Mouse (Mus musculus): ENCODE data around the gene Pctp.
A peak's percentile ranks its signal among the peaks of the same experiment; 100 is the strongest.

Pctp gene

DNA sequence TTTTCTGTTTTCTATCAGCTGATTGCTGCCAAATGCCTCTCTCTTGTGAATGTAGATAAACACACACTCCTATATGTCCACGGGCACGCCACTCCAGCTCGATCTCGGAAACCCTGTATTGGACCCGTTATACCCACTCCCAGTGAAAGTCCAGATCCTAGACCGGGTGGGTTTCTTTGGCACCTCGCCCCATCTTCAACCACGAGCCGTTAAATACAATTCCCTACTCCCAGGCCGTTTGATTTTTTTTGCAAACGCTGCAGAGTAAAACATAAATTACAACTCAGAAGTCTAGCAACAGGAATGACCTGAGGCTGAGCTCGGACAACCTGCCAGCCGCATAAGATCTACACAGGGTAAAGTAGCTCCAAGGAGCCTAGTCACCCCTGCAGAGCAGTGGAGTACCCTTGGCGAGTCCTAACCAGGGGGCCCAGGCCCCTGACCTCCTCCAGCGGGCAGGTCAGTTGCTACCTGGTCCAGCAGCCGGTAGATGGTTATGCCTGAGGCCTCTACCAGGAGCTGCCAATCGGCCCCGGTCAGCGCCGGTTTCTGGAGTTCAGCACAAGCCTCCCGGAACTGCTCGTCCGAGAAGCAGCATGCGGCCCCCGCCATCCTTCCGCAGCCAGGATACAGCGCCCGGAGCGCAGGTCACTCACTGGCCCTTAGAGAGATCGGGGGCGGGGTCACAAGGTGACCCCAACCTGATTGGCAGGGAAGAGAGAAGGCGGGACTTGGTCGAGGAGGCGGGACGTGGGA, at the start of gene Pctp:
Pctp (minus strand) TSS at position 664 of the 756 bp plus-strand sequence.
- peak; percentile 93 to 94 for DNase-seq

DNA sequence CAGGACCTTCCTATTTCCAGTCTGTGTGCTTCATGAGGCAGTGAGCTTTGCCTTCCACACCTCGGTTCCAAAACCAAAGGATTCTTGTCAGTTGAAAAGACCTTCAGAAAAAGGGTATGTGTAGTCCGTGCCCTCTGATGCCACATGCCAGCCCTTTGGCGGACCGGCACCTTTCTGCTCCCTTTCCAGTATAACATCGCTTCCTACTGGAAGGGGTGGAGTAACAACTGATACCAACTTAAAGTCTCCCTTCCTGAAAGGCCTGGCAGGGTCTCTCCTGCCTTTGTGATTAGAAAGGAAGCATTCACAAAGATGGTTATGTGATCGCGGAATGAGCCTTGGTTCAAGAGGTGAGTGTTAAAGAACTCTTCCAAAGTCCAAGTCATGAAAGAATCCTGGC, 47.3 kb upstream of the Pctp start:
- no peak for DNase-seq

DNA sequence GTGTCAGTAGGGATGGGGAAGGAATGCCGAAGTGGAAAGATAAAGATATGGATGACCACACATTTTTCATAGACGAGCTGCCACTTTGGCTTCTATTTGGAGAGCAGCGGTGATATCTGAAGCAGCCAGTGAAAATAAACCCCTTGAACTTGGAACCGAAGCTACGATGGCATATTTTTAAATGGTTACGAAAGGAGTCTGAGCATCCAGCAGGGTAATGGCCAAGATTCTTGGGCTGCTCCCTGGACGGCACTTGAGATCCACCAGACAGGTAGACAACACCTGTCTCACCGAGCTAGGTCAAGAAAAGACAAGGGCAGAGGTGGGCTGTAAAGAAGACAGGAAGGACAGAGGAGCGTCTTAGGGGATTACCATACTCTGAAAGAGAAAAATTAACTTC, 44.6 kb upstream of the Pctp start:
- DNase-seq = no peak

DNA sequence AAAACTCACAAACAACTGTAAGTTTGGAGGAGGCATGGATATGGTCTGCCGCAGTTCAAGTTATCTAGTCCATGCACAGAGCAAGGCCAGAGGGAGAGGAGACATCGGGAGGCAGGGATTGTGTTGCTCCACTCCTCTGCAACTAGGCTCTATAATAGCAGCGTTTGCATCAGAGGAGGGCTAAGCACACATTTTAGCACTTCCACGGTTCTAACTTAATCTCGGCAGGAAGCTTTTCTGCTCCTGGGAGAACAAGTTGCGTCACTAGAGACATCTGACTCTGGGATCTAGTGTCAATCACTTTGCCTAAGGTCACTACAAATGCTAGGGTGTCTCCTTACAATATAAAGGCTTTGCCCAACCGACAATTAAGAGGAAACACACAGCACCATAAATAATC, 43.5 kb upstream of the Pctp start:
- no peak for DNase-seq

DNA sequence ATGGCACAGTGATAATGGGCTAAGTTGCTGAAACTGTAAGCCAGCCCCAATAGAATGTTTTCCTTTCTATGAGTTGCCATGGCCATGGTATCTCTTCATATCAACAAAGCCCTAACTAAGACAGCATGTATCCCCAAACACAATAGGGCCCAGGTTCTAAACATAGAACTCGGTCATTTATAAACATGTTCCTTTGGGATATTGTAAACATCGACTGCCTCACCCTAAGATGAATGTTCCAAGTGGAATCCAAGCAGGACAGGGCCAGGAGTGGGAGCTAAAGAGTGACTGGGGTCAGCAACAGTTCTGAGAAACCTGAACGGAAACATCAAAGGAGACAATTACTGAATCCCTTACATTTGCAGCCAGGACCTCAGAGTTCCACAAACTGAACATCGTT, 41.8 kb upstream of the Pctp start:
- no peak for DNase-seq

DNA sequence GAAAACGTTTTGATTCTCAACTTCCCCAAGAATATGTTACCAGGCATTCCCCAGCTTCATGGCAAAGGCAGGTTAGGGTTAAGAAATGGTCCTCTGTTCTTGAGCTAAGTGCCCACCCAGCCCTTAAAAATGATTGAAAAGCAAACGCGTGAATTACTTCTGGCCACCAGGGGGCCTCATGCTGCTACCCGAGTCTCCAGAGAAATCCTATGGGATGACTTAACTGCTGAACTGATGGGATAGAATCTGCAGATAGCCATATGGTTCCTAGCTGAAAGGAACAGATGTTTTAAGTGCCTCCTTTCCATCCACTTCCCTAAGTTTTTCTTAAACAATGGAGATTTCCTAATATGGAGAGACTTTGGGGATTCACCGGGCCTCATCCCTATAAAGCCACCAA, 35.3 kb upstream of the Pctp start:
- peak in 1 of 2 experiments; percentile 36 for DNase-seq

DNA sequence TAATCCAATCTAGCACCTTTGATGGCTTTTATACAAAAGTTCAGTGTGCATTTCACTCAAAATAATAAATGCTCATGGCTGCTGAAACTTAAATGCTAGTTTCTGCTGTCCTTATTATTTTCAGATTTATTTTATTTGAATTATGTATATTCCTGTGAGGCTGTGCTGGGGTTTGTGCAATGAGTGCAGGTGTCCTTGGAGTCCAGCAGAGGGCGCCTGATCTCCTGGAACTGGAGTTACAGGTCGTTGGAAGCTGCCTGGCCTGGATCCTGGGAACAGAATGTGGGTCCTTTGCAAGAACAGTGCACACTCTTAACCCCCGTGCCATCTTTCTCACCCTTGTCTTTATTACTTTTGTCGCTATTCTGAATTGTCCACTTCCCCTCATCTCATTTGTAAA, 33.7 kb upstream of the Pctp start:
- no peak for DNase-seq

DNA sequence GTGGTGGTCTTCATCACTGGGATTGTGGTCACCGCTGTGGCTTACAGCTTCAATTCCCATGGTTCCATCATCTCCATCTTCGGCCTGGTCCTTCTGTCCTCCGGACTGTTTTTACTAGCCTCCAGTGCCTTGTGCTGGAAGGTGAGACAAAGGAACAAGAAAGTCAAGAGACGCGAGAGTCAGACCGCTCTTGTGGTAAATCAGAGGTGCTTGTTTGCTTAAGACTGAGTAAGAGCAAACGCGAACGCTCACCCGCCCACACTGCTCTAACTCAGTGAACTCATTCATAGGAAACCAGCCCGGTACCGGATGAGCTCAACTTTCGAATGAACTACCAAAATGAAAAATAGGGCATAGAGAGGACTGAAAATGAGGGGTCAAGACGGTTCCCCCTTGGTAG, 32.8 kb upstream of the Pctp start:
- DNase-seq = no peak

DNA sequence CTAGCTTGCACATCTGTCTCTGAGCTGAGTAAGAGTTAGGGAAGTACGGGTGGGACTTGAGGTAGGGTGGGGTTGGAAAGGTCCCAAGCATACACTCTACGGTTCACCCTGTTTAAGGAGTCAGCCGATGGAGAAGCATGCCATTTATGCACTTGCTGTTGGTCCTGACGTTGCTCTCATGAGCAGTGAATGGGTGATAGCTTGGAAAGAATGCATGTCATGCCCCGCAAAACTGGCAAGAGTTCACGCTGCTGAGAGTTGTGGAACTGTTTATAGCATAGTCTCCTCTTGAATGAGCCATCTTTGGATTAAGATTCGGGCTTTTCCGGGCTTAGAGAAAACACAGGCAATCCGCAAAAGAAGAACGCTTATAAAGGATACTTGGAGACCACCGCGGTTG, 32.0 kb upstream of the Pctp start:
- DNase-seq = no peak

DNA sequence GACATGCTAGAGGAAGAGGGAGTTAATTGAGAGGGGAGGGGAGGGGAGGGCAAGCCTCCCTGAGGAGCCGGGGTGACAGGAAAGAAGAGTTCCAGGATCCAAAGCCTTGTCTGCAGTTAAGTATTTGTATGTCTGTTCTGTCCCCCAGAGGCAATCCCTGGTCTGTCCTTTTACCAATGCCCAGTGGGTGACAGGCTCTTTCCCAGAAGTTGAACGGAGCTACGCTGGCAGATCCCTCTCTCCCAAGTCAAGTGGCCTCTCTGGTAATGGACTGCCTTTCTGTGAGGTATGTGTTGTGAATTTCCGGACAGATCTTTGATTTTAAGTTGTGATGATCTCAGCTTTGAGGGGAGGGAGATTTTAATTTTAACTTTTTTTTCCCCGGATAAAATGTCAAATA, 30.7 kb upstream of the Pctp start:
- no peak for DNase-seq

DNA sequence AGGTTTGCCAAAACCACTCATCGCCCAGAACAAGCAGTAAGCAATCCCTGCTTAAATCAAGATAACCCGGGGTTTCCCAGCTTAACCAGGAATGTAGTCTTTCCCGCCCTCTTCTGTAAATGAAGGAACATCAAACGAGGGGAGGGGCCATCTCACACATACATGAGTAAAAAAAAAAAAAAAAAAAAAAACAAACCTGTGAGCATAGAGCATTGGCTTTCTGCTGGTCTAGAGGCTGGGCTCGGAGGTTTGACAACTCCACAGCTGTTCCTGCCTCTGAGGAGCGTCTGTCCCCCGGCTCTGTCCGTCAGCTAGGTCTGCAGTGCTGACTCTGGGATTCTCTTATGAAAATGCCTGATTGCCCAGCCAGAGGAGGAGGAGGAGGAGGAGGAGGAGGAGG, 30.1 kb upstream of the Pctp start:
- DNase-seq = no peak

DNA sequence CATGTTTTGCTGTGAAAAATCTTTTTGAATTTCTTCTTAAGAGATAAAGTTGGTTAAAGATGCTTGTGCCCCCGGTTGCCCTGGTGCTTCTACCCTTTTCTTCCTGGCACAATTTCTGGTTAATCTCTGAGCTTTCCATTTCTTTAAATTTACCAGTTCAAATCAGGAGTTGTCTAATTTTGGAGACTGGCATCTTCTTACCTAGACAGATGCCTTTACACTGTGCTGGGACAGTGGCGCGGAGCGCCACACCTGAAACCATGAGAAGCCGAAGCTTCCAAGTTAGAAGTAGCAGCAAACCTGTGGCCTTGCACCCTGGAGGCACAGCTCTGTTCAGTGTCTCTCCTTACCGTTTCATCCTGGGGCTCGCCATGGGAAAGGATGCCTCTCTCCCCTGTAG, 28.4 kb upstream of the Pctp start:
- DNase-seq = no peak

DNA sequence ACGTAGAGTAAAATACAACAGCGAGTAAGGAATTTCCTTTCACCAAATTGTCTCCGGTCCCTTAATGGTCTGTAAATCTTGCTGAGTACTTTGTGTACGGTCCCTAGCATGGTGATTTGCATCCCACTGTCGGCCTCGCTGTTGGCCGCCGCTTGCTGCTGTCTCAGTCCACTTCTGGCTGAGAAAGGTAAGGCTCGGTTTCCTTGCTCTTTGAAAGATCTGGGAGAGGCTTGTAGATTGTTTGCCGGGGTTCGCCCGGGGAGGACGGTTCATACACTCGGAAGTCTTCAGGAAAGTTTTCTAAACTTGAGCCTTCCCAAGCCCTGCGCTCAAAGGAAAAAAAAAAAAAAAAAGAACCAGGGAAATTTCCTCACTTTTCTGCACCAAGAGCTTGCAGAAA, 27.9 kb upstream of the Pctp start:
- peak; percentile 44 to 47 for DNase-seq

DNA sequence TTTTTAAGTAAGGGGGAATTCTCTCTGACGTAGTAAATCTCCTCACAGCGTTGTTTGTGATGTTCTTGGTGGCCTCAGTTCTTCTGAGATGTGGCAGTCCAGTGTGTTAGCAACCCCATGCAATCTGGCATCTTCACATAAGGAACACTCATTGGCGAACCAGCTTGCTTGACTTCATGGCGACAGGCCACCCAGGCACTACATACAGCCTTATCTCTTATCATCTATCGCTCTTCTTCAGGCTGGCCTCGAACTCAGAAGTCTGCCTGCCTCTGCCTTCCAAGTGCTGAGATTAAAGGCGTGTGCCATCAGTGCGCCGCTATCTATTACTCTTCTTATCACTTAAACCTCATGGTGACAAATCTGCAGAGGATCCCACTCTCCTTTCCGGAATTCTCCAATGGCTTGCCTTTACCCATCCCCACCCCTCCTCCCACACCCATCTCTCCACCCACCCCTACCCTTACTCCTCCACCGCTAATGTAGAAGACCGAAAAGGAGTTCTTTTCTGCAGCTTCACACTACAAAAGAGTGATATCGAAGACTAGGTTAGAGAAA, 27.2 kb upstream of the Pctp start, which contains the start of gene Tmem100:
Tmem100 (plus strand) TSS at position 508 of the 558 bp plus-strand sequence.
- DNase-seq = no peak

DNA sequence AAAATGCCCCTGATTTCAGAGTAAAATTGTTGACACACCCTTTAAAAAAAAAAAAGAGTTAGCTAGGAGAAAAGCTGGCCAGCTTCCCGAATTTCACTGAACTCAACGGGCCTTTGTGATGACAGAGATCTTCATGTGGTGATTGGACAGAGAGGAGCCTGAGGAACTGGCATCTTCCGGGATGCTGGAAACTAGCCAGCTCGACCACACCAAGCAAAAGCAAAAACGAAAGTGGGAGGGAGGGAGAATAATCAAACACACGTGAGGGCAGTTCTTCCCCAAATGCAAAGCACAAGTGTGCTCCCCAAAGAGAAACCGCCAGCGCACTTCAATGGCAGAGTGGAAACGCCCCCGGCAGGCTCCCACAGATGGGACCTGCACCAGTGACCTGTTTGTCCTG, 26.7 kb upstream of the Pctp start:
- peak; percentile 49 to 51 for DNase-seq

DNA sequence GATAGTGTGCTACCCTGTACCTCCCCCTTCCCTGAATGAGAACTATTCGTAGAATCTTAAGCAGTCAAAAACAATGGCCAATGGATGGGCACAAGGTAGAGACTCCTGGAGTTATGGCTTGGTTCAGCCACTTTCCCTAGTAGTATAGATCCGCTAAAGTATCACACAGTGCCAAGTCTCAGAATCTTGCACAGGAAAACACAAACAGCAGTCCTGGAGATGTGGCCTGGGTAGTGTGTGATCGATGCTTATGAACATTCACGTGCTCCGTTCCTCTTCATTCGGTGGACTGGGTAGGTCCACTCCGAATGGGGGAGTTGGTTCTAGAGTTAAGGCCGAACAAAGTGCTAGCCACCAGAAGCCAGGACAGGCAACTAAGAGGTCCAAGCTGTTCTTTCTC, 26.1 kb upstream of the Pctp start:
- no peak for DNase-seq

DNA sequence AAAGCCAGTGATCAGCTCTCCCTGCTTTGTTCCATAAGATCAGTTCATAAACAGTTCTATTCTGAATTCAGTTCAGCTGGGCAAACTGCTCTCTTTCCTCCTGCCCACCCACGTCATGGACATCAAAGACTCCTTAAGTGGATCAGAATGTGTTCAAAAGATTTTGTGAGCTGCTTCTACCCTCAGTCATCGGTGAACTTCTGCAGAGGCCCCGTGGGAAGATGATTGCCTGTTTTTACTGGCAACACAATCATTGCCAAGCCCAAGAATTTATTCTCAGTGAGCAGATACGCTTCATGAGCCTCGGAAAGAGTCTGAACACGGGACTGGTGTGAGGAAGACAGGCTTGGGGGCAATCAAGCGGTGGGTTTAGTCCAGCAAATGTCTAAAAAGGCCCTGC, 24.5 kb upstream of the Pctp start:
- DNase-seq = no peak

DNA sequence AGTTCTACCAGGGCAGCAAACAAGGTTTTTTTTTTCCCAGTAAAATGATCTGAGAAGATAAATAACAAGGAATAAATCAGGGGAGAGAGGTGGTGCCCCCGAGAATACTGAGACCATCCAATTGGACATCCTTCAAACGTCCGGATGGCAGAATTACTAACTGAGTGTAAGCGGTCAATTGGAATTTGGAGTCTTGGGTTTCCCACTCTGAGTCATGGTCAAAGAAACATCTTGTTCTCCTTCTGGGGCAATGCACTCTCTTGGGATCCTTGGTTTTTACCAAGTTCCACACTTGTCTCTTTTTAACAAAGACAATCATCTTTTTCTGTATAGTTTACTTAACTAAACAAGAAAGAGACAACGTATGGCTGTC, 24.1 kb upstream of the Pctp start:
- no peak for DNase-seq

DNA sequence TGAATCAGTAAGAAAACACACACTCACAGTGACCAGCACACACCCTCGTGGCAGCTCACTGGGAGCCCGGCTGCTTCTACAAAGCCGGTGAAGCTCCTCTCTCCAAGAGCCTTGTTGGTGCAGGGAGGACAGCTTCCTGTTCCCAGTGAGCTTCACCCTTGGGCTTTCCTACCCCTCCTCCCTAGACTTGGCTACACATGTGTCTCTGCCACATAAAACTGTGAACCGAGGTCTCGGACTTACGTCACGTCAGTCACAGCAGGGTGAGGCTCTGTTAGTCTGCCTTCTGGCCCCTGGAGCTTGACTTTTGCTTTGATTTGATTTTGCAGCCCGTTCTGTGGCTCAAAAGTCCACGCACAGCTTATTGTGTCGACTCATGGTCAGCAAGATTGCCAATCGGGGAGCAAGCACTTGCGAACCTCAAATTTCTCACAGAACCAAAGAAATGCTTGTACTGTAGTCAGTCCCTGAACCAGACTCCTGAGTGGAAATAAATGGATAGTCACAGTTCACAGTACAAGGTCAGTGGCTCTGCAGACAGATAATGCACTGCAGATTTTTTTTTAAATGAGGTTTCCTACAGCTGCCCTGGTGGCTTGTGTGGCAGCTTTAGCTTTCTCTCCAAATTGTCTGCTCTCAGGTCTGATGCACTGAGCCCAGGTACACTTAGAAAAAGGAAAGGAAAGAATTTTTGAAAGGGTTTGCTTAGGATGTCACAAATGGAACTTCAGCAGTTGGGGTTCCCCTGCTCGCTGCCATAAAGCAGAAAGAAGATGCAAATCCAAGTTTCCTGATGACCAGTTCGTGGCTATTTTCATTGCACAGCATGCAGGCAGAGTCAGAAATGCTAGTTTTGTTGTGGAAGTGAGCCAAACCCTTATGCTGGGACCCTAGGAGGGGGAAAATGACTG, 23.5 kb upstream of the Pctp start:
- no peak for DNase-seq

DNA sequence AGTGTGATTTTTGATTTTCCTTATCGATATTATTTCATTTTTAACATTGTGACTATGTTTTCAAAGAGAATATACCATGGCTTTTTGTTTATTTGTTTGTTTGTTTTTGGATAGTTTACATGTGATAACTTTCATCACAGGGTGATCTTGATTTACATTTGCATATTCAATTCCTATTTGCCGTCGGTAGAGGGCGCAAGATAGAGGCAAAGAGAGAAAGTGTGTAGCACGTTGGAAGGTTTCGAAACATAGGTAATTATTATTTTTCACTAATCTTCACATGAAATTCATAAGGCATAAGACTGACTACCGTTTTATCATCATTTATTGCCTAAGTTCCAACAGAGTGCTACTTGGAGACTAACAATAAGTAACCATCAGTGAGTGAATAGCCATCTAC, 16.5 kb upstream of the Pctp start:
- DNase-seq = peak in 1 of 2 experiments; percentile 26

DNA sequence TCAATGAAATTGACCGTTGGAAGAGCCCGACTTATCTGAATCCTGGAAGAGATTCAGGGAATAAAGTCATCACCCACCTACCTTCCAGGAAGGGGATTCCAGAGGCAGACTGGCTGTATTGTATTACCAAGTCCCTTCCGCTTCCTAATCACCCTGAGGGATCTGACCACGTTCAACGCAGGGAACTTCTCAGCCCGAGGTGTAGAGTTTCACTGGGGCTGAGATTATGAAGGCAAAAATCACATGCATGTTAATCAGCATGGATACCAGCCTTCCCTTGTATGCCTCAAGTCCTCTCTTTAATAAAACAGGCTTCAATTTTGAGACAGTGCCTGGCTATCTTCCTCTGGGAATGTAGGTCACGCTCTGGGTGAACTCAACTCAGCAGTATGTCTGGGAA, 12.6 kb upstream of the Pctp start:
- DNase-seq = no peak

DNA sequence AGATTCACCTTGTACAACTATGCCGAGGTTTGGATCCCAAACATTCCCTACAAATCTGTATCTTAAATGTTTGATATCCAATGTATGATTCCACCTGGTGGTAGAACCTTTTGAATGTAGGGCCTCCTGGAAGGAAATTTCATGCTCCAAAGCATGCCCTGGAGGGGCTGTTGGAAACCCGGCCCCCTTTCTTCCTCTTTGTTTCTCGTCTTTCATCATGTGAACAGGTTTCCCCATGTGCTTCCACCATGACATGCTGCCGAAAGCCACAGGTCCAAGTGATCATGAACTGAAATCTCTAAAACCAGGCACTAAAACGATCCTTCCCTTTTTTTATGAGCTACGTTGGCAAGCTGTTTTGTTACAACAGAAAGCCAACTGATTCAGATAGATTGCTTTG, 11.0 kb upstream of the Pctp start:
- DNase-seq = no peak

DNA sequence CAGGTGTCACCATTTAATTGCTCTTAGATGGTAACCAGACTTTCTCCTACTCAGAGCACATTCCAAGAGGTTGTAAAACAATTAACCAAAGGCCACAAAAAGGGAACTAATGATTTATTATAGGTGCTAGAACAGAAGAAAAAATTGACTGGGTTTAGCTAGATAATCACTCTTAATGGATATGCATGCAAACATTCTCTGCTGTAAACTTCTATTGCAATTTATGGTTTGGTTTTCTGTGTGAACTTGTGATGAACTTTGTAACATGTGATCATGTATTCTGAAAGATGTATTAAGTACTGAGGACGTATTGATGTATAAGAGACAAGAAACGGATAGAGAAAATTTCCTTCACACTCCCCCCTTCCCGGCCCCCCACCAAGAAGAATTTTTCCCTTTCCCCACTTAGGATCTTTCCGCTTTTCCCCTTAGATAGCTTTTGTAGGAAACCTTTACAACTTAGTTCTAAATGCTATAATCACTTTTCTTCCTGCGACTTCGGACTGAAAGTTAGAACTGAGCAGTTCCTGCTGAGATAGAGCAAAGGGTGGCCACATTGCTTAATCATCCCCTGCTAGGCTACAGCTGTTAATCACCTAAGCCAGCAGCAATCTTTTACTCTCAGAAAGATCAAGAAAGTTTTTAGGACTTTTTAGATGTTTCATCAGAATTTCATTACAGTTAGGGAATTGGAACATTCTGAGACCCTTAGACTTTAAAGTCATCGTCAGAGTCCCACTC, 5.3 kb upstream of the Pctp start:
- DNase-seq = no peak

Measured in kidney, adult 8-10 months (tissue).